Mouse (Mus musculus): ENCODE measurements around the gene Shpk.

- TF ChIP-seq CTCF (IDR thresholded peaks at IDR 0.05; ENCODE audit: extremely low read depth, insufficient read depth, low read length) = no peak
- TF ChIP-seq POLR2A (IDR thresholded peaks at IDR 0.05; ENCODE audit: extremely low read depth, insufficient read depth, low read length) = no peak
Observed at GRCm38 (mm10) chr11:73177895-73178294, 21.4 kb upstream of the Shpk start.

Data from cortical plate, adult 2 months (tissue).